Mouse (Mus musculus) small intestine, adult 2 months (tissue): ENCODE measurements at regions not wholly inside any gene's neighbourhood (a gene's known extent, or its start where the extent isn't known, plus 50 kb on each side); places are given as distances from the start of the nearest gene placed in this dataset.

ENCODE experiments used
- CTCF ChIP-seq: fragments of 200-500 bp; IDR thresholded peaks from 2 replicates; pipeline ENCODE4 v1.5.1; 2012; ENCODE audit warnings: low read depth, mild to moderate bottlenecking, control low read depth, inconsistent platforms, low read length, moderate library complexity, mixed read lengths; ENCODE audit not compliant: insufficient replicate concordance, insufficient read length; ENCODE audit errors: extremely low read depth
- POLR2A ChIP-seq: fragments of 200-500 bp; IDR thresholded peaks from 2 replicates; pipeline ENCODE4 v1.6.1; 2012; ENCODE audit warnings: low read depth, mild to moderate bottlenecking, control low read depth, inconsistent platforms, low read length, moderate library complexity

DNA sequence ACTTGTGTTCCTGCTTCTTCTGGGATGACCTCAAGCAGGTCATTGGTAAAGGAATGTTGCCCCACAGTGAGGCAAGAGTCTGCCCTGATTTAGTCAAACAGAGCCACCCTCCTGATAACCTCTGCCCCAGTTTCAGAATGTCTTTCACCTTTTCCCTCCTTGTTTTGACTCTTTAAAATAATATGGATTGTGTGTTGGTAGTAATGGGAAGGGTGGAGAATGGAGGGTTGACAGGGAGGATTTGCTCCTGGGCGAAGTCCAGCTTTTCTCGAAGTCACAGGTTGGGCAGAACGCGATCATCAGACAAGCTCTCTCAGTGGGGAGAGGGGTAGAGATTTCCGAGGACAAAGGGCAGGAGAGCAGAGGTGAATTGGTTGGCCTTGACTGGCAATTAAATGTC lies 52.2 kb upstream of the Abcd3 start:
- TF ChIP-seq CTCF (no peak), POLR2A (no peak)
